Mouse (Mus musculus): ENCODE data around the gene Cacna1d. TPM values are rescaled to one million over a fixed set of nuclear protein-coding genes. Genes with fewer than 3 reads are reported as not detected.

Cacna1d gene
- polyA plus RNA-seq, 1 experiment from 2014 or later, result 2.7 TPM

DNA sequence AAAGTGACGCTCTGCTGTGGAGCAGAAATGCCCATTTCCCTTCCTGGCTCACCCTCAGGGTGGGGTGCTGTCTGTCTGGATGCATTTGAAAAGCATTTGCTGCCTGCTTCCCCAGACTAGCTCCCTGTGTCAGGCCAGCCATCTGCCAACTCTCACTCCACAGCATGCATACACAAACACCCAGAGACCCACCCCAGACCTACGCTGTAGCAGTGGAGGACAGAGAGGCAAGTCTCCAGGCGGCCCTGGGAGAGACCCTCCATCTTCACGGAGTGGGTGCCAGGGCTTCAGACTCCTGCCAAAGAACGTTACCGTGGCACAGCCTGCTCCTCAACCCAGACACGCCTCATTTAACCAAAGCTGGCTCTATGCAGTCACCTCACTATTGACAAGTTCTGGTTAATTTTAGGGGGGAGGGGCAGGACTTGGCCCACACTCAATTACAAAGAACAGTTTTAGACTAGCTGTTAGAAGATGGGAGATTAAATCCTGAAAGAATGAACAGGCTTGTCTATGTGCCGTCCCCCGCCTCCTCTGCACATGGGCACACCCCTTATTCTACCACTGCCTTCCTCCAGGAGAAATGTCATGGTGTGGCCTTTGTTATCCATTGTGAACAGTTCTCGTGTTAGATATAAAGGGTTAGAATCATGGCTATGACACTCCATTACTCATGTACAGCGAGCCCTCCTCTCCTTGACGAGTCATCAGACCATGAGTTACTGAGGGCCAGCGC, 435.1 kb downstream of the Cacna1d start:
- Histone ChIP-seq H3K4me1 (peaks cover 8% of the 10 kb centered on the region), H3K27ac (0 out of 2 replicates have a peak overlapping the region, but pooled peaks have one; percentile 53), H3K4me2 (no peak overlapping the region)

DNA sequence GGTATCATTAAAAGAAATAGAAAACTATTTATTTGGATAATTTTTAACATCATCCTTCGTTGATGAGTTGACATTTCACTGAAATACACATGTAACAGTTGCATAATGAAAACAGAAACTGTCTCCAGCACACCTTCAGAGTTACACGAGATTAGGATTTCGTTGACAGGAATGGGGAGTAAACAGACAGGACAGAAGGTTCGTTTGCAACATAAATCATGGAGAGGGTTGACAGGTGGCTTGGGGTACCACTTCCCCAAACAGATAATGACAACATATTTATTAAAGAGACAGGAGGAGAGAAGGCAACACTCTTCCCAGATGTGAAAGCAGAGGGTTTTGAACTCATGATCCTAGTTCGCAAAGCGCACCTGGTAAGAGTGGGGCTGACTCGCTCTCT, 436.3 kb downstream of the Cacna1d start:
- peaks cover 8% of the 10 kb centered on the region for H3K4me1 ChIP-seq
- no peak overlapping the region for H3K4me3 ChIP-seq (replicated peaks)
- no peaks in the 10 kb centered on the region for H3K9me3 ChIP-seq
- H3K27ac ChIP-seq, result no peak overlapping the region
- H3K9ac ChIP-seq, result no peak overlapping the region
- no peaks in the 10 kb centered on the region for H3K36me3 ChIP-seq (replicated peaks)
- H3K27me3 ChIP-seq, result no peaks in the 10 kb centered on the region
- ATAC-seq (ENCODE audit: low FRiP score), result no peak
- 88% methylated on average over 7 of the region's 7 CpGs for WGBS
- no peak overlapping the region for H3K4me2 ChIP-seq

More for the DNA sequence above, 435.1 kb downstream of the Cacna1d start:
- H3K9me3 ChIP-seq, result no peaks in the 10 kb centered on the region
- no peaks in the 10 kb centered on the region for H3K27me3 ChIP-seq
- peak; percentile 71; the same call in 1 of the 2 replicates for ATAC-seq (ENCODE audit: low FRiP score)
- H3K36me3 ChIP-seq (replicated peaks), result no peaks in the 10 kb centered on the region
- H3K9ac ChIP-seq, result no peak overlapping the region
- H3K4me3 ChIP-seq (replicated peaks), result no peak overlapping the region
- 60% methylated on average over 13 of the region's 13 CpGs for WGBS

DNA sequence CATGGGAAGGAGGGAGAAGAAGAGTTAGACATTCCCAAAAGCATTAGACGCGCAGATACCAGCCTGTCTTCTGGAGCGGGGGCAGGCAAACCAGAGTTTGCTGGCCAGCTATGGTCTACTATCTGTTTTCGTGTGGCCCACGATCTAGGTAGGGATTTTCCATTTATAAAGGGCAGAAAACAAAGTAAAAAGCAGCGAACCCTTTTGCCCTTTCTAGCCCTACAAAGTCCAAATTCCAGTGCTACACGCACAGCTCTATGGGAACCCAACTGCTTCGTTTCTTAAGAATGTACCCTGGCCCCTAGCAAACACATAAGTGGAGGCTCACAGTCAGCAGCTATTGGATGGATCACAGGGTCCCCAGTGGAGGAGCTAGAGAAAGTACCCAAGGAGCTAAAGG, 441.0 kb downstream of the Cacna1d start:
- Histone ChIP-seq H3K36me3 (replicated peaks) (no peaks in the 10 kb centered on the region), H3K27me3 (no peaks in the 10 kb centered on the region), H3K9ac (no peak overlapping the region), H3K4me3 (replicated peaks) (no peak overlapping the region), H3K4me1 (no peaks in the 10 kb centered on the region), H3K27ac (no peak overlapping the region), H3K4me2 (no peak overlapping the region), H3K9me3 (no peaks in the 10 kb centered on the region)
- no peak for ATAC-seq (ENCODE audit: low FRiP score)
- 88% methylated on average over 8 of the region's 8 CpGs for WGBS

DNA sequence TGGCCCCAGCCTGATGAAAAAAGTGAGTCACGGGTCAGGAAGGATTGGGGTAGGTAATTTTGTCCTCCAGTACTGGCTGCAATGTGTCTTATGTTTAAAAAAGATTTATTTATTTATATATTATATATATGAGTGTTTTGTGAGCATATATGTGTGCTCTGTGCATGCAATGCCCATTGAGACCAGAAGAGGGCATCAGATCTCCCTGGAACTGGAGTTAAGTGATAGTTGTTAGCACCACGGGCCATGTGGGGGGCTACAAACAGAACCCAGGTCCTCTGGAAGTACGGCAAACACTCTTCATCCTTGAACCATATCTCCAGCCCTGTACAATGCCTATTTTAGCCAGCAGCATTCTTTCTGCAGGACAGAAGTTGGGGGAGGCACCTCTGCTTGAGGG, 443.2 kb downstream of the Cacna1d start:
- H3K9me3 ChIP-seq, result no peaks in the 10 kb centered on the region
- ATAC-seq (ENCODE audit: low FRiP score), result no peak

DNA sequence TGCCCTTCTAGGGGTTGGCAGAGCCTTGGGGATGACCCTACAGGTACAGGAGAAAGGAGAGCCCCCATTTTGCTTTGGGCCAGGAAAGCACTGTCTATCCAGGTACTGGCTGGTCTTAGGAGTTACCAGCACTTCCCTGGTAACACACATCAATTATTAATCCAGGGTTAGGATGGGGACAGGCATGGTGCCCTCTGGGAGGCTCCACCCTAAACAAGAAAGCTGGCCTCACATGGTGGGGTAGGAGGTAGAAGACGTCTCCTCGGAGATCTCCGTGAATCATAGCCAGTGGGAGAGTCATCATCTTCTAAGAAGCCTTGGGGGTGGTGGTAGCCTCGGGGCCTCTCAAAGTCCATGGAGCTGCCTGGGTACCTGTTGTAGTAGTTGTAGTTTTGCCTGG, 444.3 kb downstream of the Cacna1d start:
- 97% methylated on average over 4 of the region's 4 CpGs for WGBS

More for the DNA sequence above, 443.2 kb downstream of the Cacna1d start:
- Histone ChIP-seq H3K27ac (no peak overlapping the region), H3K27me3 (no peaks in the 10 kb centered on the region), H3K4me3 (replicated peaks) (no peak overlapping the region), H3K36me3 (replicated peaks) (no peaks in the 10 kb centered on the region), H3K4me1 (no peaks in the 10 kb centered on the region), H3K9ac (no peak overlapping the region), H3K4me2 (no peak overlapping the region)
- WGBS, result 90% methylated on average over 3 of the region's 3 CpGs

DNA sequence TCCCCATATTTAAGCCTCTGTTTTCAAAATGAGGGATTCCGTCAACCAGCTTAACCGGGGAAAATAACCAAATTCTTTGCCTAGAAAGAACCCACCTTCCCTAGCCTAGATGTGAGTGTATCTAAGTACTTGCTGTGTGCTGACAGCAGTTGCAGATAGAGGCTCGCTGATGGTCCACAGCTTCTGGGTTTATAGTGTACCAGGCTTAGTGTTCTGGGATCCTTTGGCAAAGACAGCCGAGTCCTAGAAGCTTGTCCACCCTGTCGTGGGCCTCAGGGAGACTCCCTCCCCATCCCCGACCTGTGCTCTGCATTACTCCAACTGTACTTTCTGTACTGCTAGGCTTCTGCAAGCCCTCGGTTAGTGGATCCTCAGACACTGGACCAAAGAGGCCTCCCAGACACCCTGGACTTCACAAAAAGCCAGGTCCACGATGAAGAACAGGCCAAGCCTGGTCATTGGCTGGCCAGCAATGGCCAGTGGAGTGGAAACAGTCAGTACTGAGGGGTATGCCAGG, 445.5 kb downstream of the Cacna1d start:
- Histone ChIP-seq H3K4me3 (replicated peaks) (no peak overlapping the region), H3K36me3 (replicated peaks) (no peaks in the 10 kb centered on the region), H3K9ac (no peak overlapping the region), H3K9me3 (no peaks in the 10 kb centered on the region), H3K4me2 (no peak overlapping the region), H3K4me1 (no peaks in the 10 kb centered on the region), H3K27me3 (no peaks in the 10 kb centered on the region), H3K27ac (no peak overlapping the region)
- WGBS, result 84% methylated on average over 8 of the region's 8 CpGs
- no peak for ATAC-seq (ENCODE audit: low FRiP score)

More for the DNA sequence above, 444.3 kb downstream of the Cacna1d start:
- Histone ChIP-seq H3K27ac (no peak overlapping the region), H3K4me2 (no peak overlapping the region), H3K36me3 (replicated peaks) (no peaks in the 10 kb centered on the region), H3K9ac (no peak overlapping the region), H3K4me1 (no peaks in the 10 kb centered on the region), H3K4me3 (replicated peaks) (no peak overlapping the region), H3K9me3 (no peaks in the 10 kb centered on the region), H3K27me3 (no peaks in the 10 kb centered on the region)
- ATAC-seq (ENCODE audit: low FRiP score), result no peak

DNA sequence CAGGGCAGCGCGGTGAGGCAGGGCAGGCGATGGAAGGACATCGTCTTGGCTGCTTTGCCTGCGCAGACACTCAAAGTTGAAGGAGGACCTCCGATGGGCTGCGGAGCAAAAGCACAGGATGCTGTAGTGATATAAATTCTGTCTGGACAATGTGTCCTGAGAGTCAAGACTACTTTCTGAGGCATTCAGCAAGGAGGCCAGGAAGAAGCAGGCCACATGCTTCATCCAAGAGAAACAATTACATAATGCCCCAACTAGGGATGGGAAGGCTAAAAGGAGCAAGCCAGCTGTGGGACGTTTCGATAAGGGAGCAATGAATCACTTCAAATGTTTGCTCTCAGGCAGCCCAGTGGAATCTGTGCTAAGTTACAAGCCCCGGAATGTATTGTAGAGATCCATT, 446.0 kb downstream of the Cacna1d start:
- Histone ChIP-seq H3K36me3 (replicated peaks) (no peaks in the 10 kb centered on the region), H3K9me3 (no peaks in the 10 kb centered on the region), H3K9ac (no peak overlapping the region), H3K27me3 (no peaks in the 10 kb centered on the region), H3K4me2 (no peak overlapping the region), H3K27ac (no peak overlapping the region), H3K4me3 (replicated peaks) (no peak overlapping the region), H3K4me1 (no peaks in the 10 kb centered on the region)
- ATAC-seq (ENCODE audit: low FRiP score), result no peak
- 93% methylated on average over 10 of the region's 10 CpGs for WGBS

DNA sequence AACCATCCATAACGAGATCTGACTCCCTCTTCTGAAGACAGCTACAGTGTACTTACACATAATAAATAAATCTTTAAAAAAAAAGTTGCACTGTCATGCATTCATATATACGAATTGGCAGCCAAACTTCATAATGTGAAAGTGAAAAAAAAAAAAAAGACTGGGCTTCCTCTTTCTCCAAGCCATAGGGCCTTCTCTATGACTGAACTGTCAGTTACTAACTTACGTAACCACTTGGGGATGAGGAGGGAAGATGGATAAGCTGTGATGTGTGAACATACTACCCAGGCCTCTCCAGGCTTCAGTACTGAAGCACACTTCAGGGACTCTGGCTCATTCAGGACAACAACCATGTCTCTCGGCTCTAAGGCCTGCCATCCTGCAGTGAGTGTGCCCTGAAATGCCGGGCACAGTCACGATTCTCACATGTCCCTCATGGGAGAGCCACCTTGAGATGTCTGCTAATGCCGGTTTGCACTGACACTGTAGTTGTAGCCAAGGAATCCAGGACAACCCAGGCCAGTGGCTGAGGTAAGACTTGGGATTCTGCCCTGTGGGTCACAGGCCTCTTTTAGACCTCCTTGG, 447.8 kb downstream of the Cacna1d start:
- H3K4me3 ChIP-seq (replicated peaks), result no peak overlapping the region
- no peaks in the 10 kb centered on the region for H3K27me3 ChIP-seq
- no peaks in the 10 kb centered on the region for H3K9me3 ChIP-seq
- ATAC-seq (ENCODE audit: low FRiP score), result no peak
- no peak overlapping the region for H3K9ac ChIP-seq
- no peaks in the 10 kb centered on the region for H3K36me3 ChIP-seq (replicated peaks)
- H3K27ac ChIP-seq, result no peak overlapping the region
- H3K4me1 ChIP-seq, result no peaks in the 10 kb centered on the region
- 88% methylated on average over 7 of the region's 7 CpGs for WGBS
- H3K4me2 ChIP-seq, result no peak overlapping the region

DNA sequence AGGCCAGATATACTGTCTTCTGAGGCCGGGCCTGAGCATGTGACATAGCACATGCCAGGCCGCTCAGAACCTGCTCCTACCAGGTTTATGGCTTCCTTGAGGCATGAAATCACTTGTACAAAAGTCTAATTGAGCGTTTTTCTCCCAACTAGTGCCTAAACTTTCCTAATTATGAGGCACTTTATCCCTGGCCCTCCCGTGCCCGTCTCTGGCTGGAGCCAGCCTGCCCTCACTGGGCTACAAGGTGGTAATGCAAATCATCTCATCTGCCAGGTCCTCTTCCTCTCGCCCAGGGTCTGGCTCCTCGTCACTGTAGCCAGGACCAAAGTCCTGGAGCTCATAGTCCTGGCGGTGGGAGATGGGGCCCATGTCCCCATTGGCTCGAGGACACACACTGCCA, 449.4 kb downstream of the Cacna1d start:
- 84% methylated on average over 9 of the region's 9 CpGs for WGBS
- Histone ChIP-seq H3K9ac (no peak overlapping the region), H3K4me1 (no peaks in the 10 kb centered on the region), H3K27me3 (no peaks in the 10 kb centered on the region), H3K4me2 (no peak overlapping the region), H3K9me3 (no peaks in the 10 kb centered on the region), H3K27ac (no peak overlapping the region), H3K4me3 (replicated peaks) (no peak overlapping the region), H3K36me3 (replicated peaks) (no peaks in the 10 kb centered on the region)
- ATAC-seq (ENCODE audit: low FRiP score), result no peak

DNA sequence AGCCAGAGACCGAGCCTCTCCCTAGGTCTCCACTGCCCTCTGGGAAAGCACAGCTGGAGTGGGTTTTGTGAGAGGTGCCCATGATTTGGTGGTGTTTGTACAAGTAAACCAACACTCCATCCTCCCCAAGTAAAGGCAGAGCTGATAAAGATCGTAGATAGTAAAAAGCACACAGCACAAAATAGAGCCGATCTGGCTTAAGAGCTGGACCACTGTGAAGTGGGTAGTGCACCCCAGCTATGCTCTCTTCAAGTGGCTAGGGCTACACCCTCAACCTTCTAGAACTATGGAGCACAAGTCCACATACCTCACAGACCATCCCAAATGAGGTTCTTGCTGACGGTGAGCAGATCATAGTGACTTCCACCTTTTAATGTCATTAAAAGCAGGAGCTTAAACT, 451.8 kb downstream of the Cacna1d start:
- ATAC-seq (ENCODE audit: low FRiP score), result no peak
- H3K4me3 ChIP-seq (replicated peaks), result no peak overlapping the region
- no peaks in the 10 kb centered on the region for H3K36me3 ChIP-seq (replicated peaks)
- no peak overlapping the region for H3K27ac ChIP-seq
- no peak overlapping the region for H3K9ac ChIP-seq
- H3K4me2 ChIP-seq, result no peak overlapping the region
- H3K9me3 ChIP-seq, result no peaks in the 10 kb centered on the region
- no peaks in the 10 kb centered on the region for H3K27me3 ChIP-seq
- no peaks in the 10 kb centered on the region for H3K4me1 ChIP-seq
- WGBS, result 81% methylated on average over 4 of the region's 4 CpGs

DNA sequence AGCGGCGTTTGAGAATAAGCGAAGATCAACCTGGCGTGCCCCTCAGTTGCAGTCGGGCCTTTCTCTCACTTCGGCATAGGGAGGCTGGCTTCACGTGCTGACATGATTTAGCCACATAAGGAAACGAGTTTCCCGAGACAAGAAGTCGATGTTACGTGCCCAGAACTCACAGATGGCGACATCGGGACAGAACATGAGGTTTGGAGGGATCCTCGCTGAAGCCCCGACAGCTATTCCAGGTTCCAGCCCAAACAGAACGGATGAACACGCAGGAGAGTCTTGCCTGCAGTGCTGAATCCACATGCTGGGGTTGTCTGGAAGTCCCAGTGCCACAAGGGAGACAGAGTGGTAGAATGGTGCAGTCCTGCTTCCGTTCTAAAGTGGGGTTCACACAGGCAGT, 452.8 kb downstream of the Cacna1d start:
- 90% methylated on average over 18 of the region's 18 CpGs for WGBS
- ATAC-seq (ENCODE audit: low FRiP score), result no peak

DNA sequence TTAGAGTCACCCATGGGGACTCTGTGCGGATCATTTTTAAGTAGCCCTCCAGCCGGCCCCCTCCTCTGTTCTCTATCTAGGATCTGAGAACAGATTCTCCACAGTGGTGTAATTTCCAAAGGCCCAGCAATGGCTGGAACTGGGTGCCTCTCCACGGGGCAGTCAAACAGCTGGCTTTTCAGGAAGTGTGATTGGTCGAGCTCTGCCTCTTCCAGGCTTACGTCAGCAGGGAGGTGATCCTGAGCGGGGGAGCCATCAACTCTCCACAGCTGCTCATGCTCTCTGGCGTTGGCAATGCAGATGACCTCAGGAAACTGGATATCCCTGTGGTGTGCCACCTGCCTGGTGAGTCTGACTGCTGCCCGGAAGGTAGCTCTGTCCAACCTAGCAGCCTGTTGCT, 457.9 kb downstream of the Cacna1d start:
- no peak overlapping the region for H3K9ac ChIP-seq
- no peak overlapping the region for H3K4me2 ChIP-seq
- no peak overlapping the region for H3K27ac ChIP-seq
- H3K36me3 ChIP-seq (replicated peaks), result no peaks in the 10 kb centered on the region
- ATAC-seq (ENCODE audit: low FRiP score), result no peak
- WGBS, result 78% methylated on average over 8 of the region's 8 CpGs
- no peaks in the 10 kb centered on the region for H3K4me1 ChIP-seq
- no peak overlapping the region for H3K4me3 ChIP-seq (replicated peaks)
- no peaks in the 10 kb centered on the region for H3K9me3 ChIP-seq
- H3K27me3 ChIP-seq, result no peaks in the 10 kb centered on the region

More for the DNA sequence above, 452.8 kb downstream of the Cacna1d start:
- no peaks in the 10 kb centered on the region for H3K27me3 ChIP-seq
- no peak overlapping the region for H3K27ac ChIP-seq
- H3K36me3 ChIP-seq (replicated peaks), result no peaks in the 10 kb centered on the region
- H3K4me3 ChIP-seq (replicated peaks), result no peak overlapping the region
- H3K9ac ChIP-seq, result no peak overlapping the region
- no peaks in the 10 kb centered on the region for H3K9me3 ChIP-seq
- no peaks in the 10 kb centered on the region for H3K4me1 ChIP-seq
- no peak overlapping the region for H3K4me2 ChIP-seq

DNA sequence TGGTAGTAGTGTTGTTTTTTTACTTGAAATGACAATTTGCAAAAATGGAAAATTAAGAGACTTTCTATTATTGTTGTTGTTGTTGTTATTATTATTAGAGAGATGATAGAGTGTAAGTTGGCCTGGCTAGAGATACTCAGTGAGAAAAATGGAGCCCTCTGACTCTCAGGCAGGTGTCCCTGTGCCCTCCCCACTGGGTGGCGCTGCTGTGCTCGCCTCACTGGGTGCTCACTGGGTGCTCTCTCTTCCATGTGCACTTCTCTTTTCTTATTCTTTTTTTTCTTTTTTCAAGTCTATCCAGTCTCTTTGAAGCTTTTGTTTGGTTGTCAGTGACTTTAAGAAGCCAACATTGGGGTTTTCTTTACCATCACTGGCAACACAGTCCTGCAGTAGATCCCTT, 463.9 kb downstream of the Cacna1d start:
- Histone ChIP-seq H3K4me2 (no peak overlapping the region), H3K9me3 (no peaks in the 10 kb centered on the region), H3K27me3 (no peaks in the 10 kb centered on the region), H3K27ac (no peak overlapping the region), H3K4me3 (replicated peaks) (no peak overlapping the region), H3K9ac (no peak overlapping the region), H3K36me3 (replicated peaks) (no peaks in the 10 kb centered on the region), H3K4me1 (no peaks in the 10 kb centered on the region)
- no peak for ATAC-seq (ENCODE audit: low FRiP score)
- WGBS, result 60% methylated on average over 2 of the region's 2 CpGs
